Mouse (Mus musculus) lung, adult 2 months (tissue): Measurements from ENCODE around the gene Cbx1.

Experiments used
- CTCF ChIP-seq: fragments of 200-500 bp; IDR thresholded peaks from 2 replicates; pipeline ENCODE4 v1.5.1; 2011; ENCODE audit warnings: mild to moderate bottlenecking, low read length, control low read depth; ENCODE audit not compliant: insufficient read depth
- POLR2A ChIP-seq: fragments of 200-500 bp; IDR thresholded peaks from 2 replicates; pipeline ENCODE4 v1.6.1; 2011; ENCODE audit warnings: low read depth, mild to moderate bottlenecking, control low read depth, low read length, borderline replicate concordance; ENCODE audit errors: extremely low read depth

DNA sequence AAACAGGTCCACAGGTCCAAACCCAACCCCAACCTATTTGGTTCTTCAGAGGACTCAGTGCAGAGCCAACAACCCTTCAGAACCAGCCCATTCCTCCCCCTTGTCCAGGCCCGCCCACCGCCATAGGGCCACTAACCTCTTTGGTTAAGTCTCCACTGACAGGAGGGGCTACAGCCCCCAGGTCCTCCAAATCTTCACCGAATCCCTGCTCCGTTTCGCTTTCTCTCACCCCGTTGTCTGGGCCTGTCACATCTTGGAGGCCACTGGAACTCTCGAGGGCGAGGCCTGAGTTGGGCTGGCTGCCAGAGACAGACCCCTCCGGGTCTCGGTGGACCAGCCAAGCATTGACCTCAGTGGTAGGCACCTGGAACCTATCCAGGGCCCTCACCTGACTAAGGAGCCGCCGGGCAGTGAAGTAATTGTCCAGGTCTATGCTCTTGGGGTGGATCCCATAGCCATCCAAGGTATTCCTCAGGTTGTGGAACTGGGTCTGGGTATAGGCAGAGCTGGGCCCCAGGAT, 38.2 kb downstream of the Cbx1 start:
- TF ChIP-seq POLR2A = no peak
- TF ChIP-seq CTCF = no peak
